Mouse (Mus musculus): Measurements from ENCODE around the gene Spata17. TPM values are rescaled to one million over a fixed set of nuclear protein-coding genes. Genes with fewer than 3 reads are reported as not detected.
"Not testable (repeated sequence)": the region's sequence is repeated elsewhere in the genome, so short reads cannot be mapped to it uniquely, and the experiment has no call there.

The Spata17 gene
- polyA plus RNA-seq, 1 experiment from 2014 or later, result 0.92 TPM

DNA sequence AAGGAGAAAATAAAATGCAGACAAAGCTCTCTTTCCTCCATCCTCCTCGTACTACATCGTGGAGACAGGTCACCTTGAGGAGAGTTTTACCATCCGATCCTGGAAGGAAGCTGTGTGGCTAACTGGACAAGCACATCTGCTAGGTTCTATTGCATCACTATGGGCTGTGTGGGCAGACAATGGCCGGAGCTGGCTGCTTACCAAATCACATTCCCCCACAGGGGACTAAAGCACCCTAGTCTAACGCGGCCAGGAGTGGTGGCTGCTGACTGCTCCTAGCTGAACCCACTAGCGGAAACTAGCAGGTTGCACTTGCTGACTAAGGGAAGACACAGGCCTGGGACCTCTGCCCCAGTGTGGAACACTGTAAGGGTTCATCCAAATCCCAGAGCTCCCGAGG is 72.3 kb downstream of the Spata17 start:
- Histone ChIP-seq H3K36me3 (ENCODE audit: control insufficient read depth, insufficient read depth, low read length) (no peaks in the 10 kb centered on the region), H3K4me3 (ENCODE audit: low read depth, low read length) (no peak overlapping the region), H3K4me1 (ENCODE audit: control insufficient read depth, insufficient read depth, low read length) (no peaks in the 10 kb centered on the region), H3K9me3 (ENCODE audit: control insufficient read depth, low read length) (no peaks in the 10 kb centered on the region), H3K27ac (ENCODE audit: low read depth, low read length) (no peak overlapping the region), H3K9ac (ENCODE audit: low read length) (no peak overlapping the region), H3K4me2 (no peak overlapping the region), H3K27me3 (ENCODE audit: control insufficient read depth, insufficient read depth, low read length) (no peaks in the 10 kb centered on the region)
- ATAC-seq (ENCODE audit: low FRiP score) (no peak), DNase-seq (ENCODE audit: low spot score, missing footprints) (no peak)
- WGBS, result 85% methylated on average over 8 of the region's 8 CpGs

DNA sequence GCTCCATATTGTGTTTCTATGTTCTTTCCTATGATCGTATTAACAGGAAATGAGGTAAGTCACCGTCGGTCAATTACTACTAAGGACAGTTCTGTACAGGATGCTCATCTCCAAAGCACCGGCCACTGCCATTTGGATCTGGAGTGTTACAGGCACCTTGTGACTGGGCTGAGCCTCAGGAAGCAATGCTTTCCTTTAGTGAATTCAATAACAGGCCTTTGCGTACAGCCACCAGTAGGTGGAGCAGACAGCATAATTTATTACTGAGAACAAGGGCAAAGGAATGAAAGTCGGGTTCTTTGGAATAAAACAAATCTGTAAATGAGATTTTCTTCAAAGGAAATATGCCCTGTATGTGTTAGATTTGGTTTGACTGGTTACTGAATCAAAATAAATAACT is 77.8 kb downstream of the Spata17 start:
- no peak overlapping the region for H3K9ac ChIP-seq (ENCODE audit: low read length)
- DNase-seq (ENCODE audit: low spot score, missing footprints) (peak; percentile 89), ATAC-seq (ENCODE audit: low FRiP score) (peak; percentile 82)
- no peaks in the 10 kb centered on the region for H3K36me3 ChIP-seq (ENCODE audit: control insufficient read depth, insufficient read depth, low read length)
- no peaks in the 10 kb centered on the region for H3K9me3 ChIP-seq (ENCODE audit: control insufficient read depth, low read length)
- H3K27me3 ChIP-seq (ENCODE audit: control insufficient read depth, insufficient read depth, low read length), result no peaks in the 10 kb centered on the region
- H3K4me2 ChIP-seq, result no peak overlapping the region
- no peak overlapping the region for H3K4me3 ChIP-seq (ENCODE audit: low read depth, low read length)
- H3K27ac ChIP-seq (ENCODE audit: low read depth, low read length), result no peak overlapping the region
- H3K4me1 ChIP-seq (ENCODE audit: control insufficient read depth, insufficient read depth, low read length), result no peaks in the 10 kb centered on the region
- WGBS, result 44% methylated on average over 6 of the region's 6 CpGs

GRCm38 (mm10) chr1:187135887-187136286 is 79.4 kb downstream of the Spata17 start:
- H3K9ac ChIP-seq (ENCODE audit: low read length), result no peak overlapping the region
- 85% methylated on average over 6 of the region's 6 CpGs for WGBS
- H3K9me3 ChIP-seq (ENCODE audit: control insufficient read depth, low read length), result no peaks in the 10 kb centered on the region
- no peaks in the 10 kb centered on the region for H3K36me3 ChIP-seq (ENCODE audit: control insufficient read depth, insufficient read depth, low read length)
- DNase-seq (ENCODE audit: low spot score, missing footprints), result no peak
- no peak for ATAC-seq (ENCODE audit: low FRiP score)
- no peak overlapping the region for H3K4me3 ChIP-seq (ENCODE audit: low read depth, low read length)
- H3K4me2 ChIP-seq, result no peak overlapping the region
- H3K4me1 ChIP-seq (ENCODE audit: control insufficient read depth, insufficient read depth, low read length), result no peaks in the 10 kb centered on the region
- H3K27me3 ChIP-seq (ENCODE audit: control insufficient read depth, insufficient read depth, low read length), result no peaks in the 10 kb centered on the region
- no peak overlapping the region for H3K27ac ChIP-seq (ENCODE audit: low read depth, low read length)

- Histone ChIP-seq H3K36me3 (ENCODE audit: control insufficient read depth, insufficient read depth, low read length) (no peaks in the 10 kb centered on the region), H3K9me3 (ENCODE audit: control insufficient read depth, low read length) (no peaks in the 10 kb centered on the region), H3K27ac (ENCODE audit: low read depth, low read length) (no peak overlapping the region), H3K9ac (ENCODE audit: low read length) (no peak overlapping the region), H3K4me3 (ENCODE audit: low read depth, low read length) (no peak overlapping the region), H3K4me1 (ENCODE audit: control insufficient read depth, insufficient read depth, low read length) (no peaks in the 10 kb centered on the region), H3K4me2 (no peak overlapping the region), H3K27me3 (ENCODE audit: control insufficient read depth, insufficient read depth, low read length) (no peaks in the 10 kb centered on the region)
- ATAC-seq (ENCODE audit: low FRiP score) (no peak), DNase-seq (ENCODE audit: low spot score, missing footprints) (no peak)
- WGBS, result 64% methylated on average over 6 of the region's 6 CpGs
These were observed 81.4 kb downstream of the Spata17 start for GRCm38 (mm10) chr1:187133841-187134240.

- DNase-seq (ENCODE audit: low spot score, missing footprints) (no peak), ATAC-seq (ENCODE audit: low FRiP score) (no peak)
These were observed 82.9 kb downstream of the Spata17 start for GRCm38 (mm10) chr1:187132348-187132747.

GRCm38 (mm10) chr1:187127548-187127947 is 87.7 kb downstream of the Spata17 start:
- not testable (repeated sequence) for H3K4me3 ChIP-seq (ENCODE audit: low read depth, low read length); H3K36me3 ChIP-seq (ENCODE audit: control insufficient read depth, insufficient read depth, low read length); H3K27me3 ChIP-seq (ENCODE audit: control insufficient read depth, insufficient read depth, low read length); DNase-seq (ENCODE audit: low spot score, missing footprints); H3K9ac ChIP-seq (ENCODE audit: low read length); H3K9me3 ChIP-seq (ENCODE audit: control insufficient read depth, low read length); ATAC-seq (ENCODE audit: low FRiP score); H3K4me2 ChIP-seq; H3K4me1 ChIP-seq (ENCODE audit: control insufficient read depth, insufficient read depth, low read length); H3K27ac ChIP-seq (ENCODE audit: low read depth, low read length)
- WGBS, result 93% methylated on average over 2 of the region's 2 CpGs

More at GRCm38 (mm10) chr1:187132348-187132747, 82.9 kb downstream of the Spata17 start:
- no peak overlapping the region for H3K27ac ChIP-seq (ENCODE audit: low read depth, low read length)
- no peak overlapping the region for H3K4me2 ChIP-seq
- no peak overlapping the region for H3K9ac ChIP-seq (ENCODE audit: low read length)
- H3K4me3 ChIP-seq (ENCODE audit: low read depth, low read length), result no peak overlapping the region
- WGBS, result 81% methylated on average over 4 of the region's 4 CpGs
- no peaks in the 10 kb centered on the region for H3K27me3 ChIP-seq (ENCODE audit: control insufficient read depth, insufficient read depth, low read length)
- no peaks in the 10 kb centered on the region for H3K36me3 ChIP-seq (ENCODE audit: control insufficient read depth, insufficient read depth, low read length)
- H3K4me1 ChIP-seq (ENCODE audit: control insufficient read depth, insufficient read depth, low read length), result no peaks in the 10 kb centered on the region
- H3K9me3 ChIP-seq (ENCODE audit: control insufficient read depth, low read length), result no peaks in the 10 kb centered on the region

DNA sequence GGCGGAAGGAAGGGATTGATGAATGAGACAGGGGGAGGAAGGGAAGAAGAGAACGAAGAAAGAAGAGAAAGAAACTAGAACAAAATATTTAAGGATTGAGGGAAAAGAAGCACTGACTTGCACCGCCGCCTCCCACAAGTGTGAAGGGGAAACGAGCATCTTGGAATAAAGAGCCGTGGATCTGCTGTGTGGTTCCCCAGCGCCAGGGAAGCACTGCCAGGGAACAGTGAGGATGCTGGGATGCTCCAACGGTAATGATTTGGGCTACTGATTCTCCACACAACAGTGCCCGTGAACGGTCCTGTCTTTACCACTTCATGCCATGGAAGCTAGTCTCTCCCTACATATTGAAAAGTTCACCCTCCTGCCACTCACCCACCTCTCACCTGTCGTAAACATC is 89.5 kb downstream of the Spata17 start:
- WGBS, result 89% methylated on average over 11 of the region's 11 CpGs
- Histone ChIP-seq H3K4me2 (no peak overlapping the region), H3K9me3 (ENCODE audit: control insufficient read depth, low read length) (no peaks in the 10 kb centered on the region), H3K4me1 (ENCODE audit: control insufficient read depth, insufficient read depth, low read length) (no peaks in the 10 kb centered on the region), H3K36me3 (ENCODE audit: control insufficient read depth, insufficient read depth, low read length) (no peaks in the 10 kb centered on the region), H3K27ac (ENCODE audit: low read depth, low read length) (no peak overlapping the region), H3K27me3 (ENCODE audit: control insufficient read depth, insufficient read depth, low read length) (no peaks in the 10 kb centered on the region), H3K9ac (ENCODE audit: low read length) (no peak overlapping the region), H3K4me3 (ENCODE audit: low read depth, low read length) (no peak overlapping the region)
- DNase-seq (ENCODE audit: low spot score, missing footprints) (no peak), ATAC-seq (ENCODE audit: low FRiP score) (no peak)

- Histone ChIP-seq H3K9ac (ENCODE audit: low read length) (no peak overlapping the region), H3K4me1 (ENCODE audit: control insufficient read depth, insufficient read depth, low read length) (no peaks in the 10 kb centered on the region), H3K4me3 (ENCODE audit: low read depth, low read length) (no peak overlapping the region), H3K27me3 (ENCODE audit: control insufficient read depth, insufficient read depth, low read length) (no peaks in the 10 kb centered on the region), H3K4me2 (no peak overlapping the region), H3K9me3 (ENCODE audit: control insufficient read depth, low read length) (no peaks in the 10 kb centered on the region), H3K36me3 (ENCODE audit: control insufficient read depth, insufficient read depth, low read length) (no peaks in the 10 kb centered on the region), H3K27ac (ENCODE audit: low read depth, low read length) (no peak overlapping the region)
- ATAC-seq (ENCODE audit: low FRiP score) (no peak), DNase-seq (ENCODE audit: low spot score, missing footprints) (no peak)
- WGBS, result 81% methylated on average over 3 of the region's 3 CpGs
These were observed 90.3 kb downstream of the Spata17 start for GRCm38 (mm10) chr1:187124967-187125366.

GRCm38 (mm10) chr1:187119300-187119699 is 96.0 kb downstream of the Spata17 start:
- ATAC-seq (ENCODE audit: low FRiP score), result no peak

GRCm38 (mm10) chr1:187118108-187118507 is 97.2 kb downstream of the Spata17 start:
- Histone ChIP-seq H3K9ac (ENCODE audit: low read length) (no peak overlapping the region), H3K4me1 (ENCODE audit: control insufficient read depth, insufficient read depth, low read length) (no peaks in the 10 kb centered on the region), H3K9me3 (ENCODE audit: control insufficient read depth, low read length) (no peaks in the 10 kb centered on the region), H3K27me3 (ENCODE audit: control insufficient read depth, insufficient read depth, low read length) (no peaks in the 10 kb centered on the region), H3K27ac (ENCODE audit: low read depth, low read length) (no peak overlapping the region), H3K36me3 (ENCODE audit: control insufficient read depth, insufficient read depth, low read length) (no peaks in the 10 kb centered on the region), H3K4me3 (ENCODE audit: low read depth, low read length) (no peak overlapping the region), H3K4me2 (no peak overlapping the region)
- WGBS, result 85% methylated on average over 6 of the region's 6 CpGs
- DNase-seq (ENCODE audit: low spot score, missing footprints) (no peak), ATAC-seq (ENCODE audit: low FRiP score) (no peak)

More at GRCm38 (mm10) chr1:187119300-187119699, 96.0 kb downstream of the Spata17 start:
- no peaks in the 10 kb centered on the region for H3K27me3 ChIP-seq (ENCODE audit: control insufficient read depth, insufficient read depth, low read length)
- DNase-seq (ENCODE audit: low spot score, missing footprints), result no peak
- no peaks in the 10 kb centered on the region for H3K36me3 ChIP-seq (ENCODE audit: control insufficient read depth, insufficient read depth, low read length)
- H3K27ac ChIP-seq (ENCODE audit: low read depth, low read length), result no peak overlapping the region
- no peak overlapping the region for H3K9ac ChIP-seq (ENCODE audit: low read length)
- no peak overlapping the region for H3K4me3 ChIP-seq (ENCODE audit: low read depth, low read length)
- no peak overlapping the region for H3K4me2 ChIP-seq
- H3K4me1 ChIP-seq (ENCODE audit: control insufficient read depth, insufficient read depth, low read length), result no peaks in the 10 kb centered on the region
- no peaks in the 10 kb centered on the region for H3K9me3 ChIP-seq (ENCODE audit: control insufficient read depth, low read length)
- 88% methylated on average over 6 of the region's 6 CpGs for WGBS
